Mouse (Mus musculus) thymus, postnatal 4 days (tissue): ENCODE measurements around the gene Smarca4.
"Not testable (repeated sequence)": the region's sequence is repeated elsewhere in the genome, so short reads cannot be mapped to it uniquely, and the experiment has no call there.

Source experiments
- DNase-seq: peaks from one replicate; pipeline ENCODE4 v3.0.0; 2021

The Smarca4 gene

GRCm38 (mm10) chr9:21615617-21616231, at the start of gene Smarca4:
Smarca4 (plus strand) TSS chr9:21616169.
- peak; percentile 100 for DNase-seq

- no peak for DNase-seq
Observed at GRCm38 (mm10) chr9:21566538-21566937, 49.4 kb upstream of the Smarca4 start.

- no peak for DNase-seq
Observed at GRCm38 (mm10) chr9:21567051-21567450, 48.9 kb upstream of the Smarca4 start.

- DNase-seq = no peak
Observed at GRCm38 (mm10) chr9:21568657-21569255, 47.2 kb upstream of the Smarca4 start.

GRCm38 (mm10) chr9:21574012-21574801, 41.8 kb upstream of the Smarca4 start:
- no peak for DNase-seq

- no peak for DNase-seq
Observed at GRCm38 (mm10) chr9:21575253-21575652, 40.7 kb upstream of the Smarca4 start.

- no peak for DNase-seq
Observed at GRCm38 (mm10) chr9:21576286-21576685, 39.7 kb upstream of the Smarca4 start.

GRCm38 (mm10) chr9:21578226-21578625, 37.7 kb upstream of the Smarca4 start:
- no peak for DNase-seq

GRCm38 (mm10) chr9:21585401-21585800, 30.6 kb upstream of the Smarca4 start:
- no peak for DNase-seq

- no peak for DNase-seq
Observed at GRCm38 (mm10) chr9:21587678-21588349, 28.2 kb upstream of the Smarca4 start.

GRCm38 (mm10) chr9:21588350-21588749, 27.6 kb upstream of the Smarca4 start:
- no peak for DNase-seq

GRCm38 (mm10) chr9:21589538-21589937, 26.4 kb upstream of the Smarca4 start:
- no peak for DNase-seq

GRCm38 (mm10) chr9:21591127-21591830, 24.7 kb upstream of the Smarca4 start:
- DNase-seq = no peak

GRCm38 (mm10) chr9:21591831-21592702, 23.9 kb upstream of the Smarca4 start:
- DNase-seq = no peak

GRCm38 (mm10) chr9:21592703-21593121, 23.3 kb upstream of the Smarca4 start, which contains the start of the genes Timm29 and Yipf2:
Timm29 (plus strand) TSS chr9:21592722.
Yipf2 (minus strand) TSS chr9:21592828.
- DNase-seq = peak; percentile 89

GRCm38 (mm10) chr9:21593122-21593721, 22.7 kb upstream of the Smarca4 start:
- DNase-seq = peak; percentile 62

GRCm38 (mm10) chr9:21594350-21594749, 21.6 kb upstream of the Smarca4 start:
- not testable (repeated sequence) for DNase-seq

GRCm38 (mm10) chr9:21594838-21595237, 21.1 kb upstream of the Smarca4 start:
- no peak for DNase-seq

- DNase-seq = peak; percentile 78
Observed at GRCm38 (mm10) chr9:21598198-21598597, 17.8 kb upstream of the Smarca4 start.

- no peak for DNase-seq
Observed at GRCm38 (mm10) chr9:21600186-21600585, 15.8 kb upstream of the Smarca4 start.

- no peak for DNase-seq
Observed at GRCm38 (mm10) chr9:21601073-21601472, 14.9 kb upstream of the Smarca4 start.
